10 mouse cellular contexts compared by ENCODE assay signal in the genomic region with DNA sequence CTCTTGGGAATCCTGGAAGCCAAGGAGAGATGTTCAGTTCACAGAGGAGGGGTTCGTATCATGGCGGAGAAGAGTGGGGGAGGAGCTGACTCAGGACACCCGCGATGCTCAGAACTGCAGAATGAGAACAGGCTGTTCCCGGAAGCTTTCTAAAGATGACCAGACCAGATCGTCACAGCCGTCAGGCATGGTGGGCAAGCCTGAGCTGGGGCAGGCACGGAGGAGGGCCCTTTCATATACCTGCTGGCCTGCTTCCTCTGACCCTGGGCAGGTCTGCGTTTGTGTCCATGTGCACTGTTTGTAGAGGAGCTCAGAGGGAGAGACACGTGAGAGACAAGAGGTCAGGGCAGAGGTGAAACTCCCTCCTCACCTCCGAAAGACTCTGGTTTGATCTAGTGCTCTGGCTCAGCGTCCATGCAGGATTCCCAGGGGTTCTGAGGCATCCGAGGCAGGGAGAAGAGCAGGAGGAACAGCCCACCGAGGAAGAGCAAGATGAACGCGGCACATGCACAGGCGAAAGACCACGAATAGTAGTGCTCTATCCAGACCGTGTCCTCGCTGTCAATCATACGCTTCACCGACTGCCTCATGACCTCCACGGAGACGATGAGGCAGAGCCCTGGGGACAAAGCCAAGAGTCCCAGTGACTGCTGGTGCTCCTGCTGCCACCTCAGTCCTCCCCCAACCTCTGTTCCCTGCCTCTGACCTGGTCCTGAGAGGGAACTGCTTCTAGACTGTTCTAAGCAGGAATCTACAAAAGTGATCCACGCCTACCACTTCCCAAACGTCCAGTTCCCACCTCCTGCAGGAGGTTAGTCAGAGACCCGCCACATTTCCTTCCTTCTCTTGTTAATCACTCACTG. TPM values are rescaled to one million over a fixed set of nuclear protein-coding genes. Genes with fewer than 3 reads are reported as not detected.
A peak's percentile ranks its signal among the peaks of the same experiment; 100 is the strongest.
DNase-seq lines count a peak whose midpoint lies in the region; ATAC-seq lines count a peak whose summit lies in the region.
"Had no signal": no experiment of that assay in that cellular context is flagged by ENCODE, and none has a peak within 500 bp of the region (broad histone marks: within the 10 kb centered on the region; RNA-seq: fewer than 3 reads in every experiment).

No protein-coding gene starts in this region.

- peaks cover 7% of the 10 kb centered on the region; the same call in 1 of the 2 replicates for H3K27me3 ChIP-seq in liver, embryonic 13.5 days
- peaks cover 20% of the 10 kb centered on the region for H3K27me3 ChIP-seq in liver, embryonic 11.5 days (replicated peaks; ENCODE audit: control insufficient read depth, insufficient read depth, low read length)
- no peaks in the 10 kb centered on the region for H3K27me3 ChIP-seq in hindbrain, embryonic 11.5 days (ENCODE audit: control insufficient read depth, insufficient read depth, low read length)
- H3K27me3 ChIP-seq in forebrain, embryonic 15.5 days: no peaks in the 10 kb centered on the region

- H3K4me2 ChIP-seq in liver, embryonic 13.5 days: no peak overlapping the region
- no peak overlapping the region for H3K4me2 ChIP-seq in liver, embryonic 11.5 days
- 0 out of 2 replicates have a peak overlapping the region, but pooled peaks have one; percentile 1 for H3K4me2 ChIP-seq in hindbrain, embryonic 11.5 days (replicated peaks; ENCODE audit: low read depth, low read length)
- H3K4me2 ChIP-seq in forebrain, embryonic 15.5 days (replicated peaks): no peak overlapping the region

- H3K9ac ChIP-seq in liver, embryonic 13.5 days: no peak overlapping the region
- H3K9ac ChIP-seq in liver, embryonic 11.5 days (ENCODE audit: low read depth, low read length): no peak overlapping the region
- no peak overlapping the region for H3K9ac ChIP-seq in hindbrain, embryonic 11.5 days (ENCODE audit: low read depth, low read length)
- no peak overlapping the region for H3K9ac ChIP-seq in forebrain, embryonic 15.5 days (replicated peaks)

- no peaks in the 10 kb centered on the region for H3K36me3 ChIP-seq in liver, embryonic 13.5 days
- no peaks in the 10 kb centered on the region for H3K36me3 ChIP-seq in liver, embryonic 11.5 days (ENCODE audit: control insufficient read depth, insufficient read depth, low read length)
- H3K36me3 ChIP-seq in hindbrain, embryonic 11.5 days (ENCODE audit: control insufficient read depth, insufficient read depth, low read length): no peaks in the 10 kb centered on the region
- H3K36me3 ChIP-seq in forebrain, embryonic 15.5 days: no peaks in the 10 kb centered on the region

- no peak overlapping the region for H3K27ac ChIP-seq in liver, embryonic 13.5 days
- H3K27ac ChIP-seq in liver, embryonic 11.5 days (ENCODE audit: low read depth, low read length): no peak overlapping the region
- no peak overlapping the region for H3K27ac ChIP-seq in hindbrain, embryonic 11.5 days (ENCODE audit: low read depth, low read length)
- H3K27ac ChIP-seq in forebrain, embryonic 15.5 days (replicated peaks): no peak overlapping the region

- peaks cover 3% of the 10 kb centered on the region; the same call in 1 of the 2 replicates for H3K4me1 ChIP-seq in liver, embryonic 13.5 days (replicated peaks)
- H3K4me1 ChIP-seq in liver, embryonic 11.5 days (replicated peaks; ENCODE audit: control insufficient read depth, insufficient read depth, low read length): no peaks in the 10 kb centered on the region
- 0 out of 2 replicates have a peak, but pooled peaks cover 3% of the 10 kb centered on the region for H3K4me1 ChIP-seq in hindbrain, embryonic 11.5 days (replicated peaks; ENCODE audit: control insufficient read depth, insufficient read depth, low read length)
- peaks cover 9% of the 10 kb centered on the region for H3K4me1 ChIP-seq in forebrain, embryonic 15.5 days

- ATAC-seq in liver, embryonic 13.5 days (ENCODE audit: low read depth): peak; percentile 18; the same call in 1 of the 2 replicates
- no peak for ATAC-seq in liver, embryonic 11.5 days (replicated peaks; ENCODE audit: low FRiP score)
- ATAC-seq in hindbrain, embryonic 11.5 days (ENCODE audit: low FRiP score): no peak
- ATAC-seq in forebrain, embryonic 15.5 days (replicated peaks): no peak

- peak; percentile 34 for DNase-seq in adrenal gland, postnatal 10 days
- no peak for DNase-seq in adrenal gland, adult 8-10 months
- no peak for DNase-seq in liver, embryonic 13.5 days
- no peak for DNase-seq in liver, embryonic 11.5 days (ENCODE audit: low spot score)
- peak; percentile 32 for DNase-seq in hindbrain, embryonic 11.5 days (ENCODE audit: low spot score)
- peak; percentile 29 to 39 for DNase-seq in kidney, postnatal 4 days
- no peak for DNase-seq in right cerebral cortex, adult 2 months (ENCODE audit: low spot score in 2 of 2)

- H3K9me3 ChIP-seq in liver, embryonic 13.5 days (replicated peaks): no peaks in the 10 kb centered on the region
- no peaks in the 10 kb centered on the region for H3K9me3 ChIP-seq in liver, embryonic 11.5 days (ENCODE audit: control insufficient read depth, low read length)
- no peaks in the 10 kb centered on the region for H3K9me3 ChIP-seq in hindbrain, embryonic 11.5 days (ENCODE audit: control insufficient read depth, low read length)
- H3K9me3 ChIP-seq in forebrain, embryonic 15.5 days: no peaks in the 10 kb centered on the region

- 42% methylated on average over 27 of the region's 27 CpGs for WGBS in liver, embryonic 13.5 days (ENCODE audit: insufficient replicate concordance)
- WGBS in liver, embryonic 11.5 days: 51% methylated on average over 27 of the region's 27 CpGs
- 40% methylated on average over 27 of the region's 27 CpGs for WGBS in hindbrain, embryonic 11.5 days
- WGBS in forebrain, embryonic 15.5 days: 61% methylated on average over 27 of the region's 27 CpGs

- no peak overlapping the region for H3K4me3 ChIP-seq in liver, embryonic 13.5 days (replicated peaks)
- no peak overlapping the region for H3K4me3 ChIP-seq in liver, embryonic 11.5 days (ENCODE audit: low read depth, low read length)
- no peak overlapping the region for H3K4me3 ChIP-seq in hindbrain, embryonic 11.5 days (ENCODE audit: low read depth, low read length)
- no peak overlapping the region for H3K4me3 ChIP-seq in forebrain, embryonic 15.5 days
- H3K4me3 ChIP-seq: erythroblast, embryonic 14.5 days had no signal

RNA-seq across cellular contexts. Expression of a gene that starts 12.8 kb away (rescaled TPM):
- 10 to 100 TPM in 1 of 2 experiments, 1 to 10 TPM in 1; 5.6 to 13.3 TPM for total RNA-seq in adrenal gland, postnatal 10 days (2021)
- total RNA-seq in adrenal gland, adult 8-10 months (2022): under 1 TPM in 2 of 4 experiments, not detected in 2; 0.21 to 0.28 TPM
- 0.08 TPM in 1 of 2 replicates, not detected in the other for polyA plus RNA-seq in liver, embryonic 13.5 days (2015; fragmentation: Nextera tagmentation; extraction: Ambion mirVana)
- not detected in 2 replicates for polyA plus RNA-seq in liver, embryonic 11.5 days (2014; fragmentation: Nextera tagmentation; extraction: Ambion mirVana)
- polyA plus RNA-seq in hindbrain, embryonic 11.5 days (2014; fragmentation: Nextera tagmentation; extraction: Ambion mirVana): 0.36 and 0.43 TPM in 2 replicates
- 0.27 and 0.34 TPM in 2 replicates for polyA plus RNA-seq in forebrain, embryonic 15.5 days (2015; fragmentation: Nextera tagmentation; extraction: Ambion mirVana)
- total RNA-seq: layer of hippocampus, postnatal 14 days had no signal
- polyA plus RNA-seq: erythroblast, embryonic 14.5 days had no signal

Comparison
In these comparisons a context has a peak if more than half of its experiments do, and no peak if none do; other contexts are left out.
1. DNase-seq: peak in adrenal gland, postnatal 10 days (single experiment), hindbrain, embryonic 11.5 days (single experiment) and kidney, postnatal 4 days (2 of 2); none in adrenal gland, adult 8-10 months (single experiment), liver, embryonic 13.5 days (single experiment), liver, embryonic 11.5 days (single experiment) and right cerebral cortex, adult 2 months (0 of 2).